Mouse (Mus musculus) myocyte (in vitro differentiated cells): ENCODE data around the gene Igsf8. TPM values are rescaled to one million over a fixed set of nuclear protein-coding genes. Genes with fewer than 3 reads are reported as not detected.

Experiments used
- polyA plus RNA-seq: library from polyadenylated mRNA; unstranded; fragments of >200 nt; fragmentation: generic; extraction: Trizol; gene quantifications from one replicate; pipeline ENCODE4 v1.2.1, GENCODE M21; 2012; ENCODE audit warnings: missing spikeins

Igsf8 gene
- polyA plus RNA-seq, 1 experiment, result 79.7 TPM

Other genes starting within 250 kb of the Igsf8 start
- gene Vangl2, start 233.2 kb upstream of the Igsf8 start, polyA plus RNA-seq, result 6.9 TPM
- gene Nhlh1, start 204.1 kb upstream of the Igsf8 start, polyA plus RNA-seq, result 0.02 TPM
- 144 TPM for gene Copa, start 179.1 kb upstream of the Igsf8 start, polyA plus RNA-seq
- gene Ncstn, start 178.8 kb upstream of the Igsf8 start, polyA plus RNA-seq, result 49.7 TPM
- gene Pex19, start 134.9 kb upstream of the Igsf8 start, polyA plus RNA-seq, result 184 TPM
- 80.0 TPM for gene Dcaf8, start 113.6 kb upstream of the Igsf8 start, polyA plus RNA-seq
- gene Pea15a, start 54.8 kb upstream of the Igsf8 start, polyA plus RNA-seq, result 120 TPM
- gene Casq1, start 41.8 kb upstream of the Igsf8 start, polyA plus RNA-seq, result 73.1 TPM
- gene Atp1a4, start 3.2 kb upstream of the Igsf8 start, polyA plus RNA-seq, result 0.06 TPM
- gene Atp1a2, start 36.4 kb downstream of the Igsf8 start, polyA plus RNA-seq, result 92.9 TPM
- 0.01 TPM for gene Kcnj9, start 67.7 kb downstream of the Igsf8 start, polyA plus RNA-seq
- not detected for gene Kcnj10, start 79.6 kb downstream of the Igsf8 start, polyA plus RNA-seq
- gene Pigm, start 114.9 kb downstream of the Igsf8 start, polyA plus RNA-seq, result 2.7 TPM
- 4.7 TPM for gene Slamf9, start 213.7 kb downstream of the Igsf8 start, polyA plus RNA-seq
- 0.77 TPM for gene Igsf9, start 220.1 kb downstream of the Igsf8 start, polyA plus RNA-seq
- gene Tagln2, start 238.4 kb downstream of the Igsf8 start, polyA plus RNA-seq, result 393 TPM